17 mouse cellular contexts compared by ENCODE assay signal in genomic region chr13:101450501-101450900, GRCm38 (mm10).
A peak's percentile ranks its signal among the peaks of the same experiment; 100 is the strongest.
DNase-seq lines count a peak whose midpoint lies in the region; ATAC-seq and TF ChIP-seq lines count a peak whose summit lies in the region.
"Had no signal": no experiment of that assay in that cellular context is flagged by ENCODE, and none has a peak within 500 bp of the region (broad histone marks: within the 10 kb centered on the region; RNA-seq: fewer than 3 reads in every experiment).

No protein-coding gene starts in this region.

- no peak for DNase-seq in cerebellum, postnatal 4 days (ENCODE audit: low spot score in 2 of 2)
- peak; percentile 95 for DNase-seq in brain, adult 2 months (ENCODE audit: low read depth, low spot score)
- peak; percentile 56 to 72 for DNase-seq in cerebellum, postnatal 25 days
- DNase-seq in left cerebral cortex, adult 2 months (ENCODE audit: extremely low spot score in 1 of 2, low spot score in 2 of 2), result no peak
- DNase-seq in hindbrain, embryonic 11.5 days (ENCODE audit: low spot score), result no peak
- no peak for DNase-seq in gastrocnemius, postnatal 36 days
- DNase-seq: adrenal gland, postnatal 25 days; kidney, adult 2 months; lung, postnatal 4 days; thymus, adult 18-20 months had no signal

- H3K4me1 ChIP-seq in hindbrain, embryonic 11.5 days (replicated peaks; ENCODE audit: control insufficient read depth, insufficient read depth, low read length), result no peaks in the 10 kb centered on the region
- H3K4me1 ChIP-seq: heart, embryonic 13.5 days; hindbrain, embryonic 13.5 days; limb, embryonic 10.5 days; midbrain, embryonic 13.5 days had no signal

- H3K4me3 ChIP-seq in left cerebral cortex, adult 2 months, result no peak overlapping the region
- no peak overlapping the region for H3K4me3 ChIP-seq in hindbrain, embryonic 11.5 days (ENCODE audit: low read depth, low read length)
- H3K4me3 ChIP-seq: heart, embryonic 13.5 days; hindbrain, embryonic 13.5 days; limb, embryonic 10.5 days; midbrain, embryonic 13.5 days had no signal

- H3K27me3 ChIP-seq in hindbrain, embryonic 11.5 days (ENCODE audit: control insufficient read depth, insufficient read depth, low read length), result no peaks in the 10 kb centered on the region
- H3K27me3 ChIP-seq: heart, embryonic 13.5 days; hindbrain, embryonic 13.5 days; midbrain, embryonic 13.5 days had no signal

- no peak for TF ChIP-seq CTCF in left cerebral cortex, adult 2 months (IDR thresholded peaks at IDR 0.05)

- intact Hi-C loops in left cerebral cortex, adult 2 months (cut with DNase I), result loop anchor here (1.0 to 5.0 kb wide), 2 partner anchors 37 to 218 kb away; no protein-coding TSS in a partner anchor
- intact Hi-C loops in gastrocnemius, postnatal 36 days (cut with DNase I), result no loop called here

- ATAC-seq in cerebellum, adult (ENCODE audit: insufficient number of reproducible peaks, low FRiP score, low TSS enrichment), result peak; percentile 96
- ATAC-seq in erythroid progenitor cell, adult 5-6 weeks (replicated peaks; ENCODE audit: low FRiP score, poor library complexity, severe bottlenecking), result no peak
- no peak for ATAC-seq in hindbrain, embryonic 11.5 days (ENCODE audit: low FRiP score)
- ATAC-seq: midbrain, embryonic 13.5 days had no signal

- no peaks in the 10 kb centered on the region for H3K9me3 ChIP-seq in hindbrain, embryonic 11.5 days (ENCODE audit: control insufficient read depth, low read length)
- H3K9me3 ChIP-seq: heart, embryonic 13.5 days; hindbrain, embryonic 13.5 days; limb, embryonic 10.5 days; midbrain, embryonic 13.5 days had no signal

- no peak overlapping the region for H3K4me2 ChIP-seq in hindbrain, embryonic 11.5 days (replicated peaks; ENCODE audit: low read depth, low read length)
- H3K4me2 ChIP-seq: heart, embryonic 13.5 days; hindbrain, embryonic 13.5 days; midbrain, embryonic 13.5 days had no signal

- 92% methylated on average over 6 of the region's 6 CpGs for WGBS in hindbrain, embryonic 11.5 days

- H3K27ac ChIP-seq in left cerebral cortex, adult 2 months, result peak overlapping the region; percentile 76
- H3K27ac ChIP-seq in hindbrain, embryonic 11.5 days (ENCODE audit: low read depth, low read length), result no peak overlapping the region
- H3K27ac ChIP-seq: heart, embryonic 13.5 days; hindbrain, embryonic 13.5 days; limb, embryonic 10.5 days; liver, embryonic 14.5 days; midbrain, embryonic 13.5 days had no signal

- no peaks in the 10 kb centered on the region for H3K36me3 ChIP-seq in hindbrain, embryonic 11.5 days (ENCODE audit: control insufficient read depth, insufficient read depth, low read length)
- H3K36me3 ChIP-seq: heart, embryonic 13.5 days; hindbrain, embryonic 13.5 days; limb, embryonic 10.5 days; midbrain, embryonic 13.5 days had no signal

- H3K9ac ChIP-seq in hindbrain, embryonic 11.5 days (ENCODE audit: low read depth, low read length), result no peak overlapping the region
- H3K9ac ChIP-seq: heart, embryonic 13.5 days; hindbrain, embryonic 13.5 days; liver, embryonic 14.5 days; midbrain, embryonic 13.5 days had no signal

Comparison
In these comparisons a context has a peak if more than half of its experiments do, and no peak if none do; other contexts are left out.
1. DNase-seq: peak in brain, adult 2 months (single experiment) and cerebellum, postnatal 25 days (2 of 2); none in cerebellum, postnatal 4 days (0 of 2), left cerebral cortex, adult 2 months (0 of 2), hindbrain, embryonic 11.5 days (single experiment) and gastrocnemius, postnatal 36 days (0 of 2).